Mouse (Mus musculus): ENCODE data around the gene Ddx20. TPM values are rescaled to one million over a fixed set of nuclear protein-coding genes. Genes with fewer than 3 reads are reported as not detected.

Ddx20 gene
- total and polyA plus RNA-seq, 2 experiments, result 7.3 to 7.4 TPM

- no peak overlapping the region for H3K4me3 ChIP-seq (ENCODE audit: insufficient read depth, low read depth, low read length)
- H3K9ac ChIP-seq (ENCODE audit: low read depth, low read length), result no peak overlapping the region
- no peak for TF ChIP-seq POLR2A (IDR thresholded peaks at IDR 0.05; ENCODE audit: extremely low read depth, insufficient read depth, low read length)
- no peak for TF ChIP-seq CTCF (IDR thresholded peaks at IDR 0.05; ENCODE audit: low read depth, low read length)
- no peaks in the 10 kb centered on the region for H3K79me2 ChIP-seq (ENCODE audit: control insufficient read depth, insufficient read depth, low read length)
- 40% methylated on average over 2 of the region's 2 CpGs for WGBS
- H3K27me3 ChIP-seq (ENCODE audit: control insufficient read depth, insufficient read depth, low read length), result no peaks in the 10 kb centered on the region
- no peaks in the 10 kb centered on the region for H3K36me3 ChIP-seq (ENCODE audit: control insufficient read depth, insufficient read depth, low read length)
- no peak overlapping the region for H3K27ac ChIP-seq (replicated peaks; ENCODE audit: insufficient read depth, low read depth, low read length)
- no peaks in the 10 kb centered on the region for H3K4me1 ChIP-seq (ENCODE audit: control insufficient read depth, insufficient read depth, low read length)
- no peak for DNase-seq (ENCODE audit: extremely low read depth, low read depth, low spot score)
Measured at GRCm38 (mm10) chr3:105660530-105660929, 26.8 kb downstream of the Ddx20 start.

DNA sequence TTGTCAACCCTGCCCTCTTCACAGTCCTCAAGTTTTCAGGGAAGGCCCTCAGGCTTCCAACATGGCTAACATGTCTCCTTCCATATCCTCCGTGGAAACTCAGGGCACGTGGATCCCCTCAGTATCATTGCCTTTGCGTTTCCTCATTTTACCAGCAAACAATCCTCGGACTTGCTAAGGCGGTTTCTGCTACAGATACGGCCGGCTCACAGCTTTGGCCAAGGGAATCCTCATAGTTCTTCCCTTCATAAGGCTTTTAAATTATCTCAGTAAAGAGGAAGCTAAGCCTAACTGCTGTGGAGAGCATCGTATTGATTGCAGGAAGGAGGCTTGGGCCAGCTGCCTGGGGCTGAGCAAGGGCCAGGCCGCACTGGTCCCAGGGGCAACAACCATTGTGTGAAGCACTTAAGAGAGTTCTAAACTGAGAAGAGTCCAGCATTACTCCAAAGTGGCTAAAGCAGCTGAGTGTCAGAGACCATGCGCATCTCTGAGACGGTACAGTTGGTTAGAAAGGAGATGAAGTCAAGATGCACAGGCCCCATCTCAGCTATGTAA, 32.3 kb downstream of the Ddx20 start:
- Histone ChIP-seq H3K4me1 (ENCODE audit: control insufficient read depth, insufficient read depth, low read length) (no peaks in the 10 kb centered on the region), H3K9ac (ENCODE audit: low read depth, low read length) (no peak overlapping the region), H3K79me2 (ENCODE audit: control insufficient read depth, insufficient read depth, low read length) (no peaks in the 10 kb centered on the region), H3K27me3 (ENCODE audit: control insufficient read depth, insufficient read depth, low read length) (no peaks in the 10 kb centered on the region), H3K36me3 (ENCODE audit: control insufficient read depth, insufficient read depth, low read length) (no peaks in the 10 kb centered on the region), H3K27ac (replicated peaks; ENCODE audit: insufficient read depth, low read depth, low read length) (no peak overlapping the region), H3K4me3 (ENCODE audit: insufficient read depth, low read depth, low read length) (no peak overlapping the region)
- WGBS, result 88% methylated on average over 11 of the region's 11 CpGs
- TF ChIP-seq CTCF (IDR thresholded peaks at IDR 0.05; ENCODE audit: low read depth, low read length), result no peak
- no peak for DNase-seq (ENCODE audit: extremely low read depth, low read depth, low spot score)

DNA sequence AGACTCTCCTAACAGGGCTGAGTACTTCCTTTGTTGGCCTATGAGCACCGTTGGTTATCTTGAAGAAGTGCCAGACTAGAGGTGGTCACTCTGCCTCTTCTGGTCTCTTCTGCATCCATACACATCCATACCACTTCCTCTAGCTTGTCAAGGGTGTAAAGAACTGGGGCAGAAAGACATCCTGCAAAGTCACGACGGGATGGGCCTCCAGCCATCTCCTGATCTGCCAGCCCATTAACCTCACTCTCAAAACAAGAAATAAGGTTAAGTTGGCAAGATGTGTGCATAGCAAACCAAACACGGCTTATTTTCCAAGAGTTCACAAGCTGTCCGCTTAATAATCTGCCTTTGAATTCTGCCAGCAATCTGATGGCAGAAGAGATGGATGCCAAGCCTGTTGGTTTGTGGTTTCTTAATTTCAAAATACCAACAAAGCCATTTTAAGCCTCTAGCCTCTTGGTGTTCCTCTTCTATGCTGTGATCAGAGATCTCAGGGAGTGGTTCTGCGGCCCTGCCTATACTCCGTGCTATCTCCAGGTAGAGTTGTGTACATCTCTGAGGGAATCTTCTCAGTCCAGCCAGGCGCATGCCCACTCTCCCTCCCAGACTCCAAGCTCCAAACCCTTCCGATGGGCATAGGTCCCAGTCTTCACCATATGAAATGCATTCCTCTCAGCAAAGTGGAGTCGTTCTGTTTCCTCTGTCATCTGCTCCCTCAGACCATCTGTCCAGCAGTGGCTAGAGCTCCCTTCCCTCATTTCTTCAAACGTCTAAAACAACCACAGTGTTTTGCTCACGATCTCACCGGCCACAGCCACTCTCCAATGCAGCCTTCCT, 33.6 kb downstream of the Ddx20 start:
- Histone ChIP-seq H3K27ac (replicated peaks; ENCODE audit: insufficient read depth, low read depth, low read length) (no peak overlapping the region), H3K79me2 (ENCODE audit: control insufficient read depth, insufficient read depth, low read length) (no peaks in the 10 kb centered on the region), H3K36me3 (ENCODE audit: control insufficient read depth, insufficient read depth, low read length) (no peaks in the 10 kb centered on the region), H3K9ac (ENCODE audit: low read depth, low read length) (no peak overlapping the region), H3K4me3 (ENCODE audit: insufficient read depth, low read depth, low read length) (no peak overlapping the region), H3K4me1 (ENCODE audit: control insufficient read depth, insufficient read depth, low read length) (no peaks in the 10 kb centered on the region), H3K27me3 (ENCODE audit: control insufficient read depth, insufficient read depth, low read length) (no peaks in the 10 kb centered on the region; the same call in 1 of the 2 replicates)
- no peak for DNase-seq (ENCODE audit: extremely low read depth, low read depth, low spot score)
- TF ChIP-seq POLR2A (IDR thresholded peaks at IDR 0.05; ENCODE audit: extremely low read depth, insufficient read depth, low read length) (no peak), CTCF (IDR thresholded peaks at IDR 0.05; ENCODE audit: low read depth, low read length) (no peak)
- 79% methylated on average over 13 of the region's 13 CpGs for whole genome bisulfite sequencing

DNA sequence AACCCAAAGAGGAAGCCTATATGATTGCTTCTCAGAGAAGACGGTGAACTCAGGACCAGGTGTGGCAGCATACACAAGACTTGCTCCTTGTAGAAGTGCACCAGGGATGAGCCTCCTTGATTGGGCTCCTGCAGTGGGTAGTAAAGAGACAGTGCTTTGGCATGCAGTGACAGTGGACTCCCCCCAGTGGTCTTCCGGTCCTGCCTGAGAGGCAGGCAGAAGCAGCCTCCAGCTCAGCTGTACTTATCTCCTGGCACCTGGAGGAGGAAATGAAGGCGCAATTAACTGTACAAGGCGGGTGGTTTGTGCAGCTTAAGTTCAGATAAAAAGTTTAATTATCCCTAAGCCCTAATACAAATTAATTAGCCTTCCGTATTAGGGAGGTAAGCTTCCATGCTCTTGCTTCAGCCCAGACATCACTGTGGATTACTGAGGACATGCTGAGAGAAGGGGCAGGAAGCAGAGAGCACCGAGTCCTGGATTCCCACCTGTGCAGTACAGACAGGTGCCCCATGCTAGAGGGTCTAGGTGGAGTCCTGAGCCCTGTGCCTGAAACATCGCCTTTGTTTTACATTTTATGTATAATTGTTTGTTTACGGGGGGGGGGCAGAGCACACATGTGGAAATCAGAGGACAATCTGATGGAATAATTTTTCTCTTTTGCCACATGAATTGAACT, 38.3 kb downstream of the Ddx20 start:
- Histone ChIP-seq H3K4me3 (ENCODE audit: insufficient read depth, low read depth, low read length) (no peak overlapping the region), H3K36me3 (ENCODE audit: control insufficient read depth, insufficient read depth, low read length) (no peaks in the 10 kb centered on the region), H3K27me3 (ENCODE audit: control insufficient read depth, insufficient read depth, low read length) (no peaks in the 10 kb centered on the region; the same call in 1 of the 2 replicates), H3K27ac (replicated peaks; ENCODE audit: insufficient read depth, low read depth, low read length) (no peak overlapping the region), H3K79me2 (ENCODE audit: control insufficient read depth, insufficient read depth, low read length) (no peaks in the 10 kb centered on the region), H3K9ac (ENCODE audit: low read depth, low read length) (no peak overlapping the region), H3K4me1 (ENCODE audit: control insufficient read depth, insufficient read depth, low read length) (no peaks in the 10 kb centered on the region)
- WGBS, result 66% methylated on average over 8 of the region's 8 CpGs
- DNase-seq (ENCODE audit: extremely low read depth, low read depth, low spot score), result no peak
- TF ChIP-seq POLR2A (IDR thresholded peaks at IDR 0.05; ENCODE audit: extremely low read depth, insufficient read depth, low read length) (no peak), CTCF (IDR thresholded peaks at IDR 0.05; ENCODE audit: low read depth, low read length) (no peak)

GRCm38 (mm10) chr3:105643566-105643965, 43.8 kb downstream of the Ddx20 start:
- Histone ChIP-seq H3K9ac (ENCODE audit: low read depth, low read length) (no peak overlapping the region), H3K79me2 (ENCODE audit: control insufficient read depth, insufficient read depth, low read length) (no peaks in the 10 kb centered on the region), H3K27ac (replicated peaks; ENCODE audit: insufficient read depth, low read depth, low read length) (no peak overlapping the region), H3K36me3 (ENCODE audit: control insufficient read depth, insufficient read depth, low read length) (no peaks in the 10 kb centered on the region), H3K4me1 (ENCODE audit: control insufficient read depth, insufficient read depth, low read length) (no peaks in the 10 kb centered on the region), H3K27me3 (ENCODE audit: control insufficient read depth, insufficient read depth, low read length) (no peaks in the 10 kb centered on the region), H3K4me3 (ENCODE audit: insufficient read depth, low read depth, low read length) (no peak overlapping the region)
- TF ChIP-seq CTCF (IDR thresholded peaks at IDR 0.05; ENCODE audit: low read depth, low read length) (no peak), POLR2A (IDR thresholded peaks at IDR 0.05; ENCODE audit: extremely low read depth, insufficient read depth, low read length) (no peak)
- 68% methylated on average over 5 of the region's 5 CpGs for WGBS
- DNase-seq (ENCODE audit: extremely low read depth, low read depth, low spot score), result no peak

Measured in liver, adult 2 months (tissue).